Mouse (Mus musculus) ovary, adult 10 weeks (tissue): ENCODE measurements around the gene Fgf2. TPM values are rescaled to one million over a fixed set of nuclear protein-coding genes. Genes with fewer than 3 reads are reported as not detected.

Experiments
- polyA plus RNA-seq: library from polyadenylated mRNA; stranded (reverse); fragments of 350-450 nt; fragmentation: Illumina TruSeq; extraction: RNeasy Lipid Tissue Mini Kit (QIAGEN cat#74804); gene quantifications from one replicate; pipeline ENCODE4 v1.2.3, GENCODE M21; 2014

Fgf2 gene
- 42.2 TPM for polyA plus RNA-seq

DNA sequence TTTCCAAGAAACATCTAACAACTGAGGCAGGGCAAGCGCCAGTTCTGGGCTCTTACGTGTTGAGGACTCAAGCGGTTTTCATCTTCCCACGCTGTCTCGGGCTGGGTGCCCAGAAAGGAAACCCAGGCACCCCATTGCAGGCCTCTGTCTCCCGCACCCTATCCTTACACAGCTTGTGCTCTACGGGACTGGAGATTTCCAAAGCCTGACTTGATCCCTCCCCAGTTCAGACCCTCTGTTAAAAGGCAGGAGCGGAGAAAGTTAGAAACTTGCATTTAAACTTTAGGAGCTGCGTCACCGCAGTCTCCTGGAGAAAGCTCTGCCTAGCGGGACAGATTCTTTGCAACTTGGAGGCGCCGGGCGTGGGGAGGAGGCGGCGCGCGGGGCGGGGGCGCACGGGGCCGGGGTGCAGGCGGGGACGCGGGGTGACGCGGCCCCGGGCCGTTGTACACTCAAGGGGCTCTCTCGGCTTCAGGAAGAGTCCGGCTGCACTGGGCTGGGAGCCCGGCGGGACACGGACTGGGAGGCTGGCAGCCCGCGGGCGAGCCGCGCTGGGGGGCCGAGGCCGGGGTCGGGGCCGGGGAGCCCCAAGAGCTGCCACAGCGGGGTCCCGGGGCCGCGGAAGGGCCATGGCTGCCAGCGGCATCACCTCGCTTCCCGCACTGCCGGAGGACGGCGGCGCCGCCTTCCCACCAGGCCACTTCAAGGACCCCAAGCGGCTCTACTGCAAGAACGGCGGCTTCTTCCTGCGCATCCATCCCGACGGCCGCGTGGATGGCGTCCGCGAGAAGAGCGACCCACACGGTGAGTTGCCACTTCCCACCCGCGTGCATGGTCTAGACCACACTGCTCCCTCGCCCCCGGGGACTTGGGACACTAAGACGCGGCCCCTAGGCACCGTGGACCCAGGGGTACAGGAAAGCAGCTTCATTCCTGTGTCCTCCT, at the start of gene Fgf2:
Fgf2 (plus strand) TSS at position 126 of the 945 bp plus-strand sequence.

GRCm38 (mm10) chr3:37312370-37312941, 35.7 kb upstream of the Fgf2 start, which contains the start of the genes Bbs12 and Cetn4:
TSS of gene Bbs12 (plus strand) at chr3:37312554.
TSS of gene Cetn4 (minus strand) at chr3:37312708.

DNA sequence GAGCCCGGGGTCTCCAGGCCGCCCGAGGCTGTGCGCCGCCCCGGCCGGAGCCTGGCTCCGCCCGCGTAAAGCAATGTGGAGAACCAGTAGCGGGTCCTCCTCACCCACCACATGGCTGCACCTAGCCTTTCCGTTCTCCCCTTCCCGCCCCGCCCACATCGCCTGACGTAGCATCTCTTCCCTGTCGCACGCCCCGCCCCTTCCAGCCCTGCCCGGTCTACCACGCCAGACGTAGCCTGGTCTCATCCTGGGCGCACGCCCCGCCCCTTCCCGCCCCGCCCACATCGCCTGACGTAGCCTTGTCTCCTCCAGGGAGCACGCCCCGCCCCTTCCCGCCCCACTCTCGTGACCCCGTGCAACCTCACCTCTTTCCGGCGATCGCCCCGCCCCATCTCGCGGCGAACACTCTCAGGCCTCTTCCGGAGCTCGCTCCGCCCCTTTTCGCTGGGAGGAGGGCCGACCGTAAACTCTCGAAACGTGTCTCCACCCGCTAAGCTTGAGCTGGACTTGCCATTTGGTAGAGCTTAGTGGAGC, 71.4 kb downstream of the Fgf2 start, which contains the start of gene Spata5:
Spata5 (plus strand) TSS at position 439 of the 534 bp plus-strand sequence.

DNA sequence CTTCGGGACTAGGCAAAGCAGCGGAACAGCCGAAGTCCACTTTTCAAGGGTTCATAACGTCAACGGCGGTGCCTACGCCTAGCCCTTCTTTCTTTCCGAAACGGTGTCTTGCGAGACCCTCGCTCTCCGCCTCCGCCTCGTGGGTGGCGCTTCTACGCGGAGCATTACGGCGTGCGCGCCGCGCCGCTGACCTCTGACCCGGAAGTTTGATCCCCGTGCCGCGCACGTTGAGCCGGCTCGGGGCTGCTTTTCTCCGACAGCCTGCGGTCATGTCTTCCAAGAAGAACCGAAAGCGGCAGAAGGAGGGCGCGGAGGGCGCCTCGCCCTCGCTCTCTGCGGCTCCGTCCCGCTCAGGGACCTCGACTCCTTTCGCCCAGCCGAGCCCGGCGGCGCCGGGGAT, 71.9 kb downstream of the Fgf2 start, which contains the start of gene Nudt6:
Nudt6 (minus strand) TSS at position 140 of the 400 bp plus-strand sequence.

Other genes with a start within 250 kb of the Fgf2 start
- 1.4 TPM for gene Il2, start 222.4 kb upstream of the Fgf2 start, polyA plus RNA-seq
- not detected for gene Il21, start 115.7 kb upstream of the Fgf2 start, polyA plus RNA-seq
- 9.6 TPM for gene Bbs12, start 35.8 kb upstream of the Fgf2 start, polyA plus RNA-seq
- 79.3 TPM for gene Cetn4, start 35.6 kb upstream of the Fgf2 start, polyA plus RNA-seq
- 45.2 TPM for gene Spata5, start 71.5 kb downstream of the Fgf2 start, polyA plus RNA-seq
- gene Nudt6, start 71.9 kb downstream of the Fgf2 start, polyA plus RNA-seq, result 0.63 TPM